Mouse (Mus musculus) C2C12 (cell line): ENCODE results near the gene Gca.

Experiments
- CTCF ChIP-seq: IDR thresholded peaks from one replicate; pipeline ENCODE4 v1.5.1; 2011; ENCODE audit not compliant: control insufficient read depth, insufficient read depth, insufficient read length
- MAX ChIP-seq: IDR thresholded peaks from one replicate; pipeline ENCODE4 v1.6.1; 2011; ENCODE audit warnings: mild to moderate bottlenecking, control low read depth

DNA sequence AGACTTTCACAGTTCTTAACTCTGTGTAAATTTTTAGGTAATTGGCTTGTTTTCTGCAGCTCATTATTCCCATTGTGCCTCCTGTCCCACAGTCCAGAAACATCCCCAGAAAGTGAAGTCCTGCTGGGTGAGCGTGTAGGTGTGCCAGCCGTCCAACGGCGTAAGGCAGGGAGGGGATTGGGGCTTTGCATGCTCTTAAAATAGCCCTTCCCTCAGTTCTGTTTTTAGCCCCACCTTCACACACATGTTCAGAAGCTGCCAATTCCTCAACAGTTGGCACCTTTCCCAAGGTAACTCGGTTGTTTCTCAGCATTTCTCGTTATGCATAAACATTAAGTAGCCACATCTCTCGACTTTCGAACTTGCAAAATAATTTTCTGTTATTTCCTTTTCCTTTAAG lies 17.6 kb downstream of the Gca start:
- no peak for TF ChIP-seq CTCF
- TF ChIP-seq MAX, result no peak
